Mouse (Mus musculus): ENCODE data around the gene Ctcf.

DNA sequence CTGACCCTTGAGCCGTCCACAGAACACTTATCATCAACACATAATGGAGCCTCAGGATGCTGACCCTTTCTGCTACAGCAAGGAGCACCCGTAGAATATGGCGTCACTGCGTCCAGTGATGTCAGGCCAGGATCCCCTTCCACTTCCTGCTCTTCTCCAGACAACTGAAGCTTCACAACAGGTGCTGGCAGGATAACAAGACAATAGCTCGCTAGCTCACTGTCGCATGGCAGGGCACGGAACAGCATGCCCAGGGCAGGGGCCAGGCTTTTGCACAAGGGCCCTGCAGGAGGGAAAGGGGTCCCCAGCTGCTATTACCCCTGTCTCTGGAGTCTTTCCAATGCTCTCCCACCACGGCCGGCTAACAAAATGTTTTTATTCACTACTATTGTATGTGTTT, 86.5 kb downstream of the Ctcf start:
- no peak for TF ChIP-seq CTCF (IDR thresholded peaks at IDR 0.05)
- no peak for TF ChIP-seq POLR2A (IDR thresholded peaks at IDR 0.05; ENCODE audit: insufficient read depth, low read depth, low read length)

Data from heart, adult 2 months (tissue).